Mouse (Mus musculus) MEL (cell line): ENCODE data around the gene Tph2.
"Not testable (repeated sequence)": the region's sequence is repeated elsewhere in the genome, so short reads cannot be mapped to it uniquely, and the experiment has no call there.

Experiments
- CHD2 ChIP-seq: IDR thresholded peaks from 2 replicates; pipeline ENCODE4 v1.6.1; 2011; ENCODE audit warnings: low read length, improper control_type of control experiment
- CTCF ChIP-seq, 3 experiments: IDR thresholded peaks in 2 of 3; conservative IDR thresholded peaks in 1 of 3; 2 replicates each; pipeline ENCODE4 v1.5.1; 2011 to 2012; ENCODE audit warnings: low read length in 3 of 3, low read depth in 2 of 3, mild to moderate bottlenecking in 2 of 3, improper control_type of control experiment in 1 of 3, inconsistent platforms in 1 of 3, mixed read lengths in 1 of 3, moderate library complexity in 1 of 3; ENCODE audit not compliant: control insufficient read depth in 1 of 3, insufficient read depth in 1 of 3, poor library complexity in 1 of 3, severe bottlenecking in 1 of 3
- E2F4 ChIP-seq: IDR thresholded peaks from 2 replicates; pipeline ENCODE4 v1.6.1; 2011; ENCODE audit warnings: low read depth, low read length, improper control_type of control experiment, borderline replicate concordance
- EP300 ChIP-seq, 2 experiments: IDR thresholded peaks; 2 replicates each; pipeline ENCODE4 v1.6.1; 2011; ENCODE audit warnings: improper control_type of control experiment in 2 of 2, low read length in 2 of 2, low read depth in 1 of 2, mild to moderate bottlenecking in 1 of 2
- GABPA ChIP-seq: IDR thresholded peaks from 2 replicates; pipeline ENCODE4 v1.6.1; 2012; ENCODE audit warnings: low read depth, mild to moderate bottlenecking, inconsistent platforms, low read length, improper control_type of control experiment, moderate library complexity
- MAFK ChIP-seq: IDR thresholded peaks from 2 replicates; pipeline ENCODE4 v1.6.1; 2011; ENCODE audit warnings: low read depth, mild to moderate bottlenecking, low read length, improper control_type of control experiment, borderline replicate concordance
- POLR2A ChIP-seq, 2 experiments: IDR thresholded peaks; 2 replicates each; pipeline ENCODE4 v1.6.1; 2011 to 2012; ENCODE audit warnings: low read length in 2 of 2, mild to moderate bottlenecking in 2 of 2, control low read depth in 1 of 2, improper control_type of control experiment in 1 of 2, low read depth in 1 of 2, moderate library complexity in 1 of 2; ENCODE audit not compliant: control insufficient read depth in 1 of 2, insufficient read depth in 1 of 2, poor library complexity in 1 of 2
- SMC3 ChIP-seq: IDR thresholded peaks from 2 replicates; pipeline ENCODE4 v1.6.1; 2011; ENCODE audit warnings: low read depth, low read length, improper control_type of control experiment
- ZNF384 ChIP-seq: IDR thresholded peaks from 2 replicates; pipeline ENCODE4 v1.6.1; 2012; ENCODE audit warnings: low read depth, mild to moderate bottlenecking, inconsistent platforms, low read length, improper control_type of control experiment

GRCm38 (mm10) chr10:115178019-115178418 lies 6.8 kb downstream of the Tph2 start:
- TF ChIP-seq EP300 (IDR thresholded peaks at IDR 0.05; ENCODE audit: low read depth in 1 of 2, low read length in 2 of 2); POLR2A (IDR thresholded peaks at IDR 0.05; ENCODE audit: control insufficient read depth in 1 of 2, insufficient read depth in 1 of 2, low read depth in 1 of 2, low read length in 2 of 2, poor library complexity in 1 of 2); ZNF384; E2F4; MAFK; GABPA; CHD2: not testable (repeated sequence)
- TF ChIP-seq CTCF (IDR thresholded peaks at IDR 0.05 in 2 of 3, conservative IDR thresholded peaks at IDR 0.05 in 1 of 3; ENCODE audit: control insufficient read depth in 1 of 3, insufficient read depth in 1 of 3, low read depth in 2 of 3, low read length in 3 of 3, poor library complexity in 1 of 3, severe bottlenecking in 1 of 3) (peak; percentile 27 to 64 (median 39)), SMC3 (peak; percentile 46)
